Mouse (Mus musculus) T-helper 2 cell (primary cell): ENCODE measurements around the gene Fasn.
"Not testable (repeated sequence)": the region's sequence is repeated elsewhere in the genome, so short reads cannot be mapped to it uniquely, and the experiment has no call there.

Source experiments
- in situ Hi-C: fragments of 300-600 bp; cut with MboI, MseI; formaldehyde crosslinking; loops from one replicate; pipeline ENCODE4 v1.15.1; 2025; ENCODE audit warnings: high pct_unique_total_duplicates

The Fasn gene

GRCm38 (mm10) chr11:120823956-120824786 is at the start of gene Fasn:
Fasn (minus strand) TSS chr11:120824547.
- in situ Hi-C loops, result loop anchor here (5.0 kb wide), 1 partner anchor 128 kb away; no protein-coding TSS in a partner anchor

DNA sequence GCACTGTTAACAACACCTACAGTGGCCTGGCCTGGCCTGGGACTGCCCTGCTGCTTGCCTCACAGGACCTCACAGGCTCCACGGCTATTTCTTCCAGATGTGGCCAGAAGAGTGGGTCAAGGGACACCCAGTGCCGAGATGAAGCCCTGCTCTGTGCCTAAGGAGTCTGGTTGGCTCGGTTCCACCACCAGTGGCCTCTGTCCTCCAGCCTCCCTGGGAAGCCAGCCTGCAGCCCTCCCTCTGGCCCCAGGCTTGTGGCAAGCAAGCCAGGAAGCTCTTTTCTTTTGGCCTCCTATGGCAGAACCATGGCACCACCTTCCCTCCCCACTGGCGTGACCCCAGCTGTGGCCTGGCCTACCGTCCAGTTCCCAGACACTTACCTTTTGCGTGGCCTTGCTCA is 48.9 kb upstream of the Fasn start:
- in situ Hi-C loops, result no loop called here

DNA sequence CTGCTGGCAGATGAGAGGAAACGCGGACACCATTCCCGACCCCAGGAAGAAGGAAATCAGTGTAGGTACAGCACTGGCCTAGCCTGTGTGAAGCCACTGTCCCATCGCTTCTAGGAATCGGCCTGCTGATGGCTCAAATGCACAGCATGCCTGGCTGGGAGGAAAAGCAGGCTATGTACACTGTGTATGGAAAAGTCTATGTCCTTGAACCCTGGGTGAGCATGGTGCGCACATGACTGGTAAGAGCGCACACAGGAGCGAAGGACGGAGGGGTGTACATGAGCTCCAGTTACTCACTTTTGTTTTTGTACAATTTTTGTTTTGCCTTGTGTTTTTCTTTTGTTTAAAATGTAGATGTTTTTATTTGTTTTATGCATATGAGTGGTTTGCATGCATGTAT is 47.2 kb upstream of the Fasn start:
- in situ Hi-C loops, result no loop called here

- in situ Hi-C loops, result no loop called here
Measured at GRCm38 (mm10) chr11:120865816-120866215, 41.5 kb upstream of the Fasn start.

DNA sequence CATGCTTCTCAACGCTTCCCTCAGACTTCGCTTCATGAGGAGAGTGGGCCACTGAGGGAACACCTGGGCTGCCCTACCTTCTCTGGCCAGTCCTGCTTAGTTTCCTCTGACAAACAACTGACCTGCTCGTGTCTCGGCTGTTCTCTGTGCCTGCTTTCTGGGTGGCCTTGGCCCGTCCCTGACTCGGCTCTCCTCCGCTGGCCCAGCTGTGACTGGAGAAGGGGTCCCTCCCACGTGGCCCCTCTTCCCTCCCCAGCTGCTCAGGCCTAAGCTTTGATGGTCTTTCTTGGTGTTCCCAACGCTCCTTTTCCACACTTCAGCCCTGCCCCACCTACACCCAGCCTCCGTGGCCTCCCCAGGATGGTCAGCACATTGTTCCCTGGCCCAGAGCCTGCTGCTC is 38.5 kb upstream of the Fasn start:
- in situ Hi-C loops, result no loop called here

DNA sequence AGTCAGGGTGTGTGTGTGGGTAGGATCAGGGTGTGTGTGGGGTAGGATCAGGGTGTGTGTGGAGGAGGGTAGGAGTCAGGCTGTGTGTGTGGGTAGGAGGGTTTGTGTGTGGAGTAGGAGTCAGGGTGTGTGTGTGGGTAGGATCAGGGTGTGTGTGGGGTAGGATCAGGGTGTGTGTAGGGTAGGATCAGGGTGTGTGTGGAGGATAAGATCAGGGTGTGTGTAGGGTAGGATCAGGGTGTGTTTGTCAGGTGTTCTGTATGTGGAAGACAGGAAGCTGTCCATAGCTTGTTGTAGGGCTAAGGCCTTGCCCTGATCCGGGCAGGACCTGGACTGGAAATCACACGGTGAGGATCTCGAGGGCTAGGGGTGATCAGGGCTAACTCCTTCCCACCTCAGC is 31.6 kb upstream of the Fasn start:
- in situ Hi-C loops, result not testable (repeated sequence)

- in situ Hi-C loops, result no loop called here
Measured at GRCm38 (mm10) chr11:120853788-120854187, 29.4 kb upstream of the Fasn start.

DNA sequence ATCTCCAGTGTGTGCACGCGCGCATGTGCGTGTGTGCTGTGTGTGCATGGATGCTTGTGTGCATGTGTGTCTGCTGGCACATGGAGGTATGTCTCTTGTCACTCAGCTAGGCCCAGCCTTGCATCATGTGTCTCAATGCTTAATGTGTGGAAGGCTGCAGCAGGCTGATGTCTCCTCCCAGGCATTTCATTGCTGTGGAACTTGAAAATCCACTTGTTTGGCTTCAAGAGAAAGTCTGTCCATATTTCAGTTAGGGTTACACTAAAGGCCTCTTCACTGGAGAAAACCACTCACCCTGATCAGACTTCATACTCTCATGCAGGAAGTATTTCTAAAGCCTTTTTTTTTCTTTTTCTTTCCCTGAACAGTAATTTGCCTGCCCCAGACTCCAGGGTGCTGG is 28.8 kb upstream of the Fasn start:
- in situ Hi-C loops, result no loop called here

GRCm38 (mm10) chr11:120852083-120852935 is 28.0 kb upstream of the Fasn start:
- in situ Hi-C loops, result no loop called here

DNA sequence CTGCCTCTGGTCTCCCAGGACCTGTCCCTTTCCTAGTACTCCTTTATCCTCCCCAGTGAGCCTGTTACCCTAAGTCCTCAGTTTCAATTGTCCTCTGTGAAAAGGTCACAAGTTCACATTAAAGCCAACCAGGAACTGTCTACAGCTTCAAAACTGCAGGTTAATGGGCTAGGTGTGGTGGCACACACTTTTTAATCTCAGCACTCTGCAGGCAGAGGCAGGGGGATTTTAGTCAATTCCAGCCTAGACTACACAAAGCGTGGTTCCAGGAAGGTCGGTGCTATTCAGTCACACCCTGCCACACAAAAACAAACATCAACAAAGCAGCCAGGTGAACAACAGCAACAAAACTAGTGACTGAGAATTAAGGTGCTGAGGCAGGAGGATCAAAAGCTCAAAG is 27.2 kb upstream of the Fasn start:
- in situ Hi-C loops, result no loop called here

GRCm38 (mm10) chr11:120851132-120851531 is 26.8 kb upstream of the Fasn start:
- in situ Hi-C loops, result no loop called here

GRCm38 (mm10) chr11:120850331-120851030 is 26.1 kb upstream of the Fasn start:
- in situ Hi-C loops, result no loop called here

- in situ Hi-C loops, result no loop called here
Measured at GRCm38 (mm10) chr11:120846725-120847475, 22.6 kb upstream of the Fasn start.

- in situ Hi-C loops, result no loop called here
Measured at GRCm38 (mm10) chr11:120844329-120844728, 20.0 kb upstream of the Fasn start.

DNA sequence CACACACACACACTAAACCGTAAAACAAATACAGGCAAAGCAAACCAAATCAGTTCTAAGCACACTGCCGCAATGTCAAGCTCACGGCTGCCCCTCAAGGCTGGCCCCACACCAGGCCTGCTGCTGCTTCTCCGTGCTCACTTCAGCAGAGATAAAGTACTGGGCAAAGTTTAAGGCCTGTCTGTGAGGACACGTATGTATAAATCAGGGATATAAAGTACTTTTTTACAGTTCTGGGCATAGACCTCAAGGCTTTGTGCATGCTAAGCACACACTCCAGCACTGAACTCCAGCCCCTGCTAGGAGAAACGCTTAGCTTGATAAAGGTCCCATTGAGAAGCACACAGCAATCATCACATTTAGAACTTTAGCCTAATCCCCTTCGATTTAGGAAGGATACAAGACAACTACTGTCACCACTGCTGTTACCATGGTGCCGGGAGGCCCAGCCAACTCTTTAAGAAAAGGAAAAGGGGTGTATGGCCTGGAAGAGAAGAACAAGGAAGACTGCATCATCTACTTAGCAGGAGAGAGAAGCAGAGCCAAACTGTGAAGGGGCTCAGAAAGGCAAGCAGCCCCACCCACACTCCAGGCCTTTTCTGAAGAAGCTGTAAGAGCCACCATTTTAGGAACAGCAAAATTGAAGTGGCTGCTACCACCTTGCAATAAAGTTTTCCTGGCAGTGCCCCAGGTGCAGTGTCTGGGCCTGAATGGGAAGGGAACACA is 9.4 kb upstream of the Fasn start:
- in situ Hi-C loops, result no loop called here

DNA sequence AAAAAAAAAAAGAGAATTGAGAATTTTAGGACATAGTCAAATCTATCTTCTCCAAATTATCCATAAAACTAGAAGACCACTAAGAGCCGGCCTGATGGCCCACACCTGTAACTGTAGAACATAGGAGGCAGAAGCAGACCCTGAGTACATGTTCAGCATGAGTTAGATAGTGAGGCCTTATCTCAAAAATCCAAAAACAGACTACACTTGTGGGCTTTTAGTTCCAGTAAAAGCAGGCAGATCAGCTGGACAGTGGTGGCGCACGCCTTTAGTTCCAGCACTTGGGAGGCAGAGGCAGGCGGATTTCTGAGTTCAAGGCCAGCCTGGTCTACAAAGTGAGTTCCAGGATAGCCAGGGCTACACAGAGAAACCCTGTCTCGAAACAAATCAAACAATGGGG is 8.6 kb upstream of the Fasn start:
- in situ Hi-C loops, result not testable (repeated sequence)

DNA sequence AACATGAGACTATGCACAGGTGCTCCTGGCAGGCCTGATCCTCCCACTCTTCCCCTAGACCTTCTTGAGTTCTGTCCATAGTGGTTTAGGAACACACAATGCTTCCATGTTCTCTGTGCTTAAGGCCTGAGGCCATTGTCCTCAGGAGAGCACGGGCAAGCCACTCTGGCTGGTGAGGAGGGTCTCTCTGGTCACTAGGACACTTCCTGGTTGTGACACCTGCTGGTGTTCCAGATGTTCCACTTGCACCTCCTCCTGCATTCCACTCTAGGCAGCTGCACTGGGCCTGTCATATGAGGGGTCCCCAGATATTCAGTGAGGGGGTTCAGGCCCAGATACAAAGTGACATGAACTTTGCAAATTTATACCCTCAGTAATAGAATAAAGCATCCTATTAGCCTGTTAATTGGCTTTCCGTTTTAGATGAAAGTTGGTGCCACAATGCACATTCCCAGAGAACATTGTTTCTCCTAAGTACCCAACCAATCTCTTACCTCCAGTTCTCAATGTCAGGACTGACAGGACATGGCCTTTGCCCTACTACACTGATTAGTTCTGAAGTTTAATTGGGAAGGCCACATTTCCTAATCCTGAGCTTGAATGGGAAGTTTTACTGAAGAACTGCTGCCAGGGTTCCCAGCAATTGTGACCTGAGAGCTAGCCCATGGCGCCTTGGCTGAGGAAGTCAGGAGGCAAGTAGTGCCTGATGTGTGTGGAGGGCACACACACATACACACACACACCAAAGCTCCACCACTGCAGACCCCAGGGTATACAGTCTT is 7.5 kb upstream of the Fasn start:
- in situ Hi-C loops, result no loop called here

GRCm38 (mm10) chr11:120830686-120831085 is 6.3 kb upstream of the Fasn start:
- in situ Hi-C loops, result no loop called here

DNA sequence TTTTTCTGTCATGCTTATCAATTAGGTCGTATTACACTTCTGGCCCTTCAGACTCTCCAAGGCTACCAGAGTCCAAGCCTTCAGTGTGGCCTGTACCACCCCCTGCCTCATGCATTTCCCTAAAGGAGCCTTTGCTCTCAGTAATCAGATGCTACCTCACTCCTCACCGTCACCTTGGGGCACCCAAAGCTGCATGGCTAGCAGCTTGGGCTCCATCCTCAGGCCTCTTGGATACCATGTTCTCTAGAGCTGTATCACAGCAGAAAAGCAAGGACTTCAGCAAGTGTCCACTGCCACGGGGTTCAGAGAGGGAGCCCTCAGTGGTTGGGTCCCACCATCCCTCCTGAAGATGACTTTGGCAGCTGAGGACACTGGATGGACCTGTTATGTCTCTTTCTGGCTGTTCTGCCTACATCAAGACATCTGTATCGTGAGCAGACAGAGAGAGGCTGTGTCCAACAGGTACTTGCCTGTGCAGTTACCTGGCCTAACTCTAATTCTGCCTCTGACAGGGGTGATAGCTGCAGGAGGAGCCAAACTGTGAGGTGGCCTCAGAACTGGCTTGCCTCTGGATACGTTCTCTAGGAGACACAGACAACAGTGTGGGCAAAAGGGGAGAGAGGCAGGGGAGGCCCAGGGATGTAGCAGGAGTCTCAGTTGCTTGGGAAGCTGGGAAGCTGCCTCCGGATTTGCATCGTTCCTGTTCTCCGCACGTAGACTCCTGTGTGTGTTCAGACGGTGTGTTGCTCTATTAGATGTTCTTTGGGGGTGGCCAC is 5.6 kb upstream of the Fasn start:
- in situ Hi-C loops, result no loop called here
